Mouse (Mus musculus): Measurements from ENCODE around the gene Tle3. TPM values are rescaled to one million over a fixed set of nuclear protein-coding genes. Genes with fewer than 3 reads are reported as not detected.

Tle3 gene
- polyA plus RNA-seq, 1 experiment, result 121 TPM

GRCm38 (mm10) chr9:61336591-61337587 lies 35.3 kb upstream of the Tle3 start:
- TF ChIP-seq POLR2A (IDR thresholded peaks at IDR 0.05; ENCODE audit: borderline replicate concordance, extremely low read depth, insufficient read depth, insufficient read length, poor library complexity, severe bottlenecking), result no peak
- TF ChIP-seq CTCF (IDR thresholded peaks at IDR 0.05; ENCODE audit: borderline replicate concordance, extremely low read depth, insufficient read depth, insufficient read length), result no peak
- DNase-seq (ENCODE audit: low read depth), result peak; percentile 70

GRCm38 (mm10) chr9:61337665-61338064 lies 34.5 kb upstream of the Tle3 start:
- no peak for DNase-seq (ENCODE audit: low read depth)

DNA sequence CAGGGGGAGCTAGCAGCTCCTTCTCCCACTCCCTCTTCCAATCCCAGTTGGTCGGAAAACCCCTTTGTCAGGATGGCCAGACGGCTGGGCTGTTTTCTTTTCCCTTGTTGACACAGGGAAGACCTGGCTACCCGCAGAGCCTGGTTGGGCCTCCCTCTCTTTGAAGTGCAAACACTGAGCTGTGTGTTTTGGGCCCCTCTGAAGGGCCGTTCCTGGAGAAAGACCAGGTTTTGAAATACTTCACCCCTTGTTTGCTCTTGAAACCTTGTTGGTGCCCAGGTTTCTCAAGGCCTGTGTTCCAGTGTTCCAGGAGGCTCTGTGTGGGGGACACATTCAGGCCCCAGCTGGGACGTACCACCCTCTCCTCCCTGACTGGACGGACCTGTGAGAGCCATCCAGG lies 32.9 kb upstream of the Tle3 start:
- TF ChIP-seq CTCF (IDR thresholded peaks at IDR 0.05; ENCODE audit: borderline replicate concordance, extremely low read depth, insufficient read depth, insufficient read length), result no peak
- no peak for TF ChIP-seq POLR2A (IDR thresholded peaks at IDR 0.05; ENCODE audit: borderline replicate concordance, extremely low read depth, insufficient read depth, insufficient read length, poor library complexity, severe bottlenecking)
- no peak for DNase-seq (ENCODE audit: low read depth)

More at GRCm38 (mm10) chr9:61337665-61338064, 34.5 kb upstream of the Tle3 start:
- TF ChIP-seq POLR2A (IDR thresholded peaks at IDR 0.05; ENCODE audit: borderline replicate concordance, extremely low read depth, insufficient read depth, insufficient read length, poor library complexity, severe bottlenecking), result no peak
- TF ChIP-seq CTCF (IDR thresholded peaks at IDR 0.05; ENCODE audit: borderline replicate concordance, extremely low read depth, insufficient read depth, insufficient read length), result no peak

DNA sequence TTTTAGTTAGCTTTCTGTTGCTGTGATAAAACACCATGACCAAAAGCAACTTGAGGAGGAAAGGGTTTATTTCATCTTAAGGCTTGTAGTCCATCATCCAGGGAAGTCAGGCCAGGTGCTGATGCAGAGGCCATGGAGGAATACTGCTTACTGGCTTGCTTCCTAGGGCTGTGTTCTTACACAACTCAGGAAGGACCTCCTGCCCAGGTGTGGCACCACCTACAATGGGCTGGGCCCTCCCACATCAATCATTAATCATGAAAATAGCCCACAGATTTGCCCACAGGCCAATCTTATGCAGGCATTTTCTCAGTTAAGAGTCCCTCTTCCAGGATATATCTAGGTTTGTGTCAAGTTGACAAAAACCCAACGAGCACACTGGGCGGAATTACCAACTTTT lies 31.8 kb upstream of the Tle3 start:
- no peak for DNase-seq (ENCODE audit: low read depth)

GRCm38 (mm10) chr9:61342297-61342696 lies 29.9 kb upstream of the Tle3 start:
- DNase-seq (ENCODE audit: low read depth), result no peak
- TF ChIP-seq POLR2A (IDR thresholded peaks at IDR 0.05; ENCODE audit: borderline replicate concordance, extremely low read depth, insufficient read depth, insufficient read length, poor library complexity, severe bottlenecking) (no peak), CTCF (IDR thresholded peaks at IDR 0.05; ENCODE audit: borderline replicate concordance, extremely low read depth, insufficient read depth, insufficient read length) (no peak)

More for the DNA sequence above, 31.8 kb upstream of the Tle3 start:
- TF ChIP-seq CTCF (IDR thresholded peaks at IDR 0.05; ENCODE audit: borderline replicate concordance, extremely low read depth, insufficient read depth, insufficient read length), result no peak
- no peak for TF ChIP-seq POLR2A (IDR thresholded peaks at IDR 0.05; ENCODE audit: borderline replicate concordance, extremely low read depth, insufficient read depth, insufficient read length, poor library complexity, severe bottlenecking)

DNA sequence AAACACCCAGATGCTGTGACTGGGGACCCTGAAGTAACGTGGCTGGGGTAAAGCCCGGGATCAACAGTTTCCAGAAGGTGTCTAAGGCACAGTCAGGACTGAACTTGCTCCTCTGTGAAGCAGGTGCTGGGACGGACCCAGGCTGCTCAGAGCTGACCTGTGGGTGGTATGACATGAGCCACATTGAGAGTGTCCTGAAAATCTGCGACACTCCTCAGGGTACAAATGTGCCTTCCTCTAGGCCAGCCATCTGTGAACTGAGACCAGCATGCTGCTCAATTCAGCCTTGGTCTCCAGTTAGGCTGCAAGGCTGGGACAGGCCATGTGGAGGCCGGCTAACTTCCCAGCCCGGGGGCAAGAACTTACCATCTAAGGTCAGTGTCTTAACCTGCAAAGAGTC lies 27.5 kb upstream of the Tle3 start:
- no peak for DNase-seq (ENCODE audit: low read depth)
- no peak for TF ChIP-seq CTCF (IDR thresholded peaks at IDR 0.05; ENCODE audit: borderline replicate concordance, extremely low read depth, insufficient read depth, insufficient read length)
- TF ChIP-seq POLR2A (IDR thresholded peaks at IDR 0.05; ENCODE audit: borderline replicate concordance, extremely low read depth, insufficient read depth, insufficient read length, poor library complexity, severe bottlenecking), result no peak

GRCm38 (mm10) chr9:61347011-61347410 lies 25.2 kb upstream of the Tle3 start:
- TF ChIP-seq CTCF (IDR thresholded peaks at IDR 0.05; ENCODE audit: borderline replicate concordance, extremely low read depth, insufficient read depth, insufficient read length), result no peak

GRCm38 (mm10) chr9:61348036-61348435 lies 24.1 kb upstream of the Tle3 start:
- TF ChIP-seq CTCF (IDR thresholded peaks at IDR 0.05; ENCODE audit: borderline replicate concordance, extremely low read depth, insufficient read depth, insufficient read length) (no peak), POLR2A (IDR thresholded peaks at IDR 0.05; ENCODE audit: borderline replicate concordance, extremely low read depth, insufficient read depth, insufficient read length, poor library complexity, severe bottlenecking) (no peak)
- peak; percentile 62 for DNase-seq (ENCODE audit: low read depth)

More at GRCm38 (mm10) chr9:61347011-61347410, 25.2 kb upstream of the Tle3 start:
- DNase-seq (ENCODE audit: low read depth), result no peak

GRCm38 (mm10) chr9:61348616-61349015 lies 23.6 kb upstream of the Tle3 start:
- peak; percentile 84 for DNase-seq (ENCODE audit: low read depth)
- TF ChIP-seq POLR2A (IDR thresholded peaks at IDR 0.05; ENCODE audit: borderline replicate concordance, extremely low read depth, insufficient read depth, insufficient read length, poor library complexity, severe bottlenecking), result no peak

DNA sequence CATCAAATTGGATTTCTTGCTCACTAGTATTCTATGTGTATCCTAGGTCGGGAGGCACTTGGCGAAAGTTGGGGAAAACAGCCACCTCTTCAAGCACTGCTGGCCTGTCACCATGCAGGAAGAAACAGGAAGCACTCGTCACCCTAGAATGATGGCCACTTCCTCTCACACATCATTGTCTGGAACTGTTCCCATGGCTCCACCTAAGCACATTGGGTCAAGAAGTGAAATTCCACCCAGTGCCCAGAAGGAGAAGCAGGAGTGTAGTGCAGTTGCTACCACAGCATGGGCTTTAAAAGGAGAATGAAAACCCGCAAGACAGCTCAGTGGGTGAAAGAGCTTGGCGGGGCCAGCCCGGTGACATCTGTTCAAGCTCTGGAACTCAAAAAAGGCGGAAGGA lies 22.5 kb upstream of the Tle3 start:
- DNase-seq (ENCODE audit: low read depth), result no peak
- TF ChIP-seq POLR2A (IDR thresholded peaks at IDR 0.05; ENCODE audit: borderline replicate concordance, extremely low read depth, insufficient read depth, insufficient read length, poor library complexity, severe bottlenecking), result no peak
- TF ChIP-seq CTCF (IDR thresholded peaks at IDR 0.05; ENCODE audit: borderline replicate concordance, extremely low read depth, insufficient read depth, insufficient read length), result no peak

DNA sequence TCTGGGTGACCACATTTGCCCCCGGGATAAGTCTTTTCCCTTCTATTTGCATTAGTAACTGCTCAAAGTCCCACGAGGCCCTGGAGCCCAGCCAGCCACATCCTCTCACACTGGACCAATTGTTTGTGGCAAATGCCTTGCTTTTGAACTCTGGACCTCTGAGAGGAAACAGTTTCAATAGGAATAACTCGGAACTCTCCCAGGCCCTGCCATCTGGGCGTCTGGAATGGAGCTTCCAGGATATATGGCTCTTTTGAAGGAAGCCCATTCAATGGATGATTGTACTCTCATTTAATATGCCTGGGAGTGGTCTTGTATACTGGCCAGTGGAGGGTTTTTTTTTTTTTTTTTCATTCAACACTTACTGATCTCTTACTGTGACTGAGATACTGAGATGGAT lies 21.0 kb upstream of the Tle3 start:
- DNase-seq (ENCODE audit: low read depth), result peak; percentile 89
- TF ChIP-seq POLR2A (IDR thresholded peaks at IDR 0.05; ENCODE audit: borderline replicate concordance, extremely low read depth, insufficient read depth, insufficient read length, poor library complexity, severe bottlenecking), result no peak
- TF ChIP-seq CTCF (IDR thresholded peaks at IDR 0.05; ENCODE audit: borderline replicate concordance, extremely low read depth, insufficient read depth, insufficient read length), result no peak

DNA sequence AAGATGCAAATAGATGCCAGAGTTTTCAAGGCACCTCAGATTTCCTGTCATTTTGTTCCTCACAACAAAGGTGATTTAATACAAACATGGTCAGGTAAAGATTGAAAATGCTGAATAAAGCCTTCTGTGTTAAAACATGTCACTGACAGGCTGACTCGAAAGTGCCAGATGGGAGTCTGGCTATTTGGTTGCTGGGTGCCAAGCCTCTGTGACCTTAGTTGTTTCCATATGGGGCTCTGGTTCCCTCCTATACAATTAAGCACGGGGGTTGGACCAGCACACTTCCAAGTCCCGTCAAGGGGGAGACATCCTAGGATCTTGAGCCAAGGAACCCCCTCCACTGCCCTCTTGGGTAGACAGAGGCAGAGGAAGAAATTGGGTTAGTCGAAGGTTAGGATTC lies 13.2 kb upstream of the Tle3 start:
- no peak for DNase-seq (ENCODE audit: low read depth)
- no peak for TF ChIP-seq CTCF (IDR thresholded peaks at IDR 0.05; ENCODE audit: borderline replicate concordance, extremely low read depth, insufficient read depth, insufficient read length)
- TF ChIP-seq POLR2A (IDR thresholded peaks at IDR 0.05; ENCODE audit: borderline replicate concordance, extremely low read depth, insufficient read depth, insufficient read length, poor library complexity, severe bottlenecking), result no peak

All from brain, embryonic 14.5 days (tissue).